Mouse (Mus musculus): ENCODE measurements around the gene Nasp. TPM values are rescaled to one million over a fixed set of nuclear protein-coding genes. Genes with fewer than 3 reads are reported as not detected.
A peak's percentile ranks its signal among the peaks of the same experiment; 100 is the strongest.

Nasp gene
- total RNA-seq, 2 experiments from 2014 or later = 32.6 to 34.9 TPM

- Histone ChIP-seq H3K27ac (no peak overlapping the region), H3K4me3 (no peak overlapping the region)
- intact Hi-C loops (cut with DNase I) = no loop called here
- TF ChIP-seq CTCF (IDR thresholded peaks at IDR 0.05) = no peak
- no peak for DNase-seq (ENCODE audit: extremely low spot score in 1 of 2, low spot score in 2 of 2)
Measured at GRCm38 (mm10) chr4:116655658-116656057, 27.9 kb upstream of the Nasp start.

GRCm38 (mm10) chr4:116655100-116655499 lies 27.4 kb upstream of the Nasp start:
- DNase-seq (ENCODE audit: extremely low spot score in 1 of 2, low spot score in 2 of 2) = no peak
- TF ChIP-seq CTCF (IDR thresholded peaks at IDR 0.05) = no peak
- Histone ChIP-seq H3K4me3 (no peak overlapping the region), H3K27ac (no peak overlapping the region)
- intact Hi-C loops (cut with DNase I) = no loop called here

GRCm38 (mm10) chr4:116653228-116653627 lies 25.5 kb upstream of the Nasp start:
- TF ChIP-seq CTCF (IDR thresholded peaks at IDR 0.05) = no peak
- intact Hi-C loops (cut with DNase I) = no loop called here
- Histone ChIP-seq H3K27ac (no peak overlapping the region), H3K4me3 (no peak overlapping the region)
- no peak for DNase-seq (ENCODE audit: extremely low spot score in 1 of 2, low spot score in 2 of 2)

GRCm38 (mm10) chr4:116651797-116652135 lies 24.0 kb upstream of the Nasp start:
- no peak for TF ChIP-seq CTCF (IDR thresholded peaks at IDR 0.05)
- intact Hi-C loops (cut with DNase I) = loop anchor here (2.0 kb wide), 2 partner anchors 25 to 33 kb away; partner anchors contain the start of genes Nasp and Prdx1
- peak overlapping the region; percentile 76 for H3K27ac ChIP-seq
- no peak for DNase-seq (ENCODE audit: extremely low spot score in 1 of 2, low spot score in 2 of 2)
- peak overlapping the region; percentile 89 for H3K4me3 ChIP-seq

- intact Hi-C loops (cut with DNase I) = loop anchor here (2.0 kb wide), 2 partner anchors 24 to 34 kb away; partner anchors contain the start of genes Nasp and Prdx1
- Histone ChIP-seq H3K27ac (peak within 1 kb of the TSS; percentile 76), H3K4me3 (peak within 1 kb of the TSS; percentile 89)
- no peak; the same call in 1 of the 2 replicates for TF ChIP-seq CTCF (IDR thresholded peaks at IDR 0.05)
- DNase-seq (ENCODE audit: extremely low spot score in 1 of 2, low spot score in 2 of 2) = peak; percentile 90 to 91
Measured at GRCm38 (mm10) chr4:116650924-116651796, 23.4 kb upstream of the Nasp start, which contains the start of gene Akr1a1. Gene Akr1a1, minus strand, starts transcription at chr4:116651680.

- no peak for TF ChIP-seq CTCF (IDR thresholded peaks at IDR 0.05)
- intact Hi-C loops (cut with DNase I) = loop anchor here (2.0 kb wide), 2 partner anchors 24 to 34 kb away; partner anchors contain the start of genes Nasp and Prdx1
- no peak for DNase-seq (ENCODE audit: extremely low spot score in 1 of 2, low spot score in 2 of 2)
- Histone ChIP-seq H3K4me3 (peak overlapping the region; percentile 89), H3K27ac (peak overlapping the region; percentile 76)
Measured at GRCm38 (mm10) chr4:116650365-116650764, 22.6 kb upstream of the Nasp start.

GRCm38 (mm10) chr4:116649411-116649810 lies 21.7 kb upstream of the Nasp start:
- intact Hi-C loops (cut with DNase I) = no loop called here
- no peak for TF ChIP-seq CTCF (IDR thresholded peaks at IDR 0.05)
- Histone ChIP-seq H3K27ac (no peak overlapping the region), H3K4me3 (no peak overlapping the region)
- DNase-seq (ENCODE audit: extremely low spot score in 1 of 2, low spot score in 2 of 2) = no peak

- TF ChIP-seq CTCF (IDR thresholded peaks at IDR 0.05) = no peak
- Histone ChIP-seq H3K27ac (no peak overlapping the region), H3K4me3 (no peak overlapping the region)
- no peak for DNase-seq (ENCODE audit: extremely low spot score in 1 of 2, low spot score in 2 of 2)
- intact Hi-C loops (cut with DNase I) = no loop called here
Measured at GRCm38 (mm10) chr4:116645624-116646023, 17.9 kb upstream of the Nasp start.

- Histone ChIP-seq H3K27ac (no peak overlapping the region), H3K4me3 (no peak overlapping the region)
- no peak for DNase-seq (ENCODE audit: extremely low spot score in 1 of 2, low spot score in 2 of 2)
- TF ChIP-seq CTCF (IDR thresholded peaks at IDR 0.05) = peak; percentile 48
- intact Hi-C loops (cut with DNase I) = no loop called here
Measured at GRCm38 (mm10) chr4:116644326-116644725, 16.6 kb upstream of the Nasp start.

- no peak for DNase-seq (ENCODE audit: extremely low spot score in 1 of 2, low spot score in 2 of 2)
- no peak overlapping the region for H3K27ac ChIP-seq
- peak; percentile 21 for TF ChIP-seq CTCF (IDR thresholded peaks at IDR 0.05)
- intact Hi-C loops (cut with DNase I) = no loop called here
- no peak overlapping the region for H3K4me3 ChIP-seq
Measured at GRCm38 (mm10) chr4:116642071-116642470, 14.3 kb upstream of the Nasp start.

GRCm38 (mm10) chr4:116638821-116639220 lies 11.1 kb upstream of the Nasp start:
- Histone ChIP-seq H3K27ac (no peak overlapping the region), H3K4me3 (no peak overlapping the region)
- intact Hi-C loops (cut with DNase I) = no loop called here
- no peak for DNase-seq (ENCODE audit: extremely low spot score in 1 of 2, low spot score in 2 of 2)
- TF ChIP-seq CTCF (IDR thresholded peaks at IDR 0.05) = no peak

GRCm38 (mm10) chr4:116635197-116635596 lies 7.5 kb upstream of the Nasp start:
- no peak for TF ChIP-seq CTCF (IDR thresholded peaks at IDR 0.05)
- Histone ChIP-seq H3K4me3 (no peak overlapping the region), H3K27ac (no peak overlapping the region)
- intact Hi-C loops (cut with DNase I) = no loop called here
- DNase-seq (ENCODE audit: extremely low spot score in 1 of 2, low spot score in 2 of 2) = no peak
